Mouse (Mus musculus): Measurements from ENCODE around the gene Ncor2.

Ncor2 gene

DNA sequence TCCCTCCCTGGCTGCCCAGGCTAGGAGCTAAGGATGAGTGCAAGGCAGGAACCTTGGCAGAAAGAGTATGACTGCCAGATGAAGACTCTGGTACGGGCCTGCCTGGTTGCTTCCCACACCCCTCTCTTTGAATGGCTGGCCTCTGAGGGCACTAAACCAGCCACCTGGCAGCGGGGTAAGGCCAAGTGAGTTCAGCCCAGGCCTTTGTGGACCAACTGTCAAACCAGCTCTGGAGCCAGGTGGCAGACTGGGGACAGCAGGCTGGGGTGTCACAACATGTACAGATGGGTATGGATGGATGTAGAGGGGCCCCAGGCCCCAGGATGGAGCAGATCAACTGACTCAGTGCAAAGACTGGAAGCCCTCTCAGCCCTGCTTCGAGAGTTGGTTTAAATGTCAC is 164.0 kb downstream of the Ncor2 start:
- no peak for DNase-seq

DNA sequence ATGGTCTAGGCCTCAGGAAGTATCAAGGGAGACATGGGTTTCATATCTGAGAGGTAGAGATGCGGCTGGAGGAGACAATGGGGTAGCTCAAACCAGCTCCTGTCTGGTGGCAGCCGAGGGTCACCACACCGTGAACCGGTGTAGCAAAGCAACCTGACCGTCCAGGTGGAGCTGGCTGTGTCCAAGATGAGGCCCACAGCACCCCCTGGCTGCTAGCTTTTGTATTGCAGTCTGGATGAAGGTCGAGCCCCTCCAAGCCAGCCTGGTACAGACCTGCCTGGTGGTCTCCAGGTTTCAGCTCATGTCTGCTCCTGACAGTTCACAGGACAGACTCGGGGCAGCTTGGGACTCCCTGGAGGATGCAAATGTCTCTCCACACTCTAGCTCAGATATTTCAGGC is 164.5 kb downstream of the Ncor2 start:
- peak; percentile 75 for DNase-seq

DNA sequence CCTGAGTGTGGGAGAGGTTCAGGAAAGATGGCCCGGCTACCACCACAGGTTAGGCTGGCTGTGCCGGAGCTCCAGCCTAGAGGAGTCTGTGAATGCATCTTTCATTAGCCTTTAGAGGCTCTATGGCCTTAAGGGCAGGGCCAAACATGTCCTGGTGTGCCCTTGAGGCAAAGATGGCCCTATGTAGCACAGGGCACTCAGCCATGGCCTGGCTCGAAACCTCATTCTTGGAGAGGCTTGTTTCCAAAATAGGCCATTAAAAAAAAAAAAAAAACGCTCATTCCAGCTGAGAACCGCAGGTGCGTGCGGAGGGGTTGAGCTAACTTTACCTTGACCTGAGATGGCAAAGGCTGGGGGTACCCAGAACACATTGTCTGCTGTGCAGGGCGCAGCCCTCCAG is 167.4 kb downstream of the Ncor2 start:
- no peak for DNase-seq

DNA sequence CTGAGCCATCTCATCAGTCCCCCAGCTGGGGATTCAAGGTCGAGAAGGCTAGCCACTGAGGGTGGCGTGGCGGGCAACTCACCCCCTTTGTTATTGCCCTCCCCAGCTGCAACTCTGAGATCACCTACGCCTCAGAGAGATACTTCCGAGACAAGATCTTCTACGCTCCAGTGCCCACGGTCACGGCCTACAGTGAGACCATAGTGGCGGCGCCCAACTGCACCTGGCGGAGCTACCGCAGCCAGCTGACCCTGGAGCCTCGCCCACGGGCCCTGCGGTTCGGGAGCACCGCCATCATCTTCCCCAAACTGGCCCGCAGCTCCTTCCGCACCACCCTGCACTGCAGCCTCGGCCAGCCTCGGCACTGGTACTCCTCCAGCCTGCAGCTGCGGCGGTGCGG is 167.9 kb downstream of the Ncor2 start:
- DNase-seq, result no peak

GRCm38 (mm10) chr5:125006896-125007295 is 172.1 kb downstream of the Ncor2 start:
- DNase-seq, result no peak

DNA sequence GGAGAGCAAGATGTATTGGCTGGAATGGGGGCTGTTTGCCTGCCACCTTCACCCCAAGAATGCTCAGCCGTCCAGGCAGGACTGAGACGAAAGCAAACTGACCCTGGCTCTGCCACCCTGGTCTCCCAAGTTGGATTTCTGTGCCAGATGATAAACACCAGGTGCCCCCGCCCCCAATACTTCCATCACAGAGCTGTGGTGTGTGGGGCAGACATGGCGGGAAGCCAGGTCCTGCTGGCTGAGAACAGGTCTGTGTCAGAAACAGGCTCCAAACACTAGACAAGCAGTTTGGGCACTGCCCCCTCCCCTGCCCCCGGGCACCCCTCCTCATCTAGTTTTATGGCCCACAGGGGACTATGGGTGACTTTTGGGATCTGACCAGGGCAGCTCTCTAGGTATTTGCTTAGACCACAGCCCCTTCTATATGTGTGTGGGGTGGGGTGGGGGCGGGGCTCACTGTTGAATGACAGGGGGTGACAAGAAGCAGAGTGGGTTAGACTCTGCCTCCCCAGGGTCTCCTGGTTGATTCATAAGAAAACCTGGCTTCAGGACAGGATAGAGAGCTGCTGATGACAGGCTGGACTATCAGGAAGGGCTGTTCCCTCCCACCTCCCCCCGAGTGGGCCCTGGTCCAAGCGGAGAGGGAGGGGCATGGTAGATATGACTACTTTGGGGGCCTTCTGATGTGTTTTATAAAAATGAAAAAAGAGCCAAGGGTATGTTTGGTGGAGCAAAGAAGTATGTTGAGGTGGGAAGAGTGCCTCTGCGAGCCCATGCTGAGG is 173.0 kb downstream of the Ncor2 start:
- DNase-seq, result no peak

GRCm38 (mm10) chr5:125003873-125004255 is 175.2 kb downstream of the Ncor2 start:
- no peak for DNase-seq

- no peak for DNase-seq
Measured at GRCm38 (mm10) chr5:125002969-125003872, 175.8 kb downstream of the Ncor2 start, which contains the start of gene Rflna. TSS of gene Rflna (plus strand) at chr5:125003221.

DNA sequence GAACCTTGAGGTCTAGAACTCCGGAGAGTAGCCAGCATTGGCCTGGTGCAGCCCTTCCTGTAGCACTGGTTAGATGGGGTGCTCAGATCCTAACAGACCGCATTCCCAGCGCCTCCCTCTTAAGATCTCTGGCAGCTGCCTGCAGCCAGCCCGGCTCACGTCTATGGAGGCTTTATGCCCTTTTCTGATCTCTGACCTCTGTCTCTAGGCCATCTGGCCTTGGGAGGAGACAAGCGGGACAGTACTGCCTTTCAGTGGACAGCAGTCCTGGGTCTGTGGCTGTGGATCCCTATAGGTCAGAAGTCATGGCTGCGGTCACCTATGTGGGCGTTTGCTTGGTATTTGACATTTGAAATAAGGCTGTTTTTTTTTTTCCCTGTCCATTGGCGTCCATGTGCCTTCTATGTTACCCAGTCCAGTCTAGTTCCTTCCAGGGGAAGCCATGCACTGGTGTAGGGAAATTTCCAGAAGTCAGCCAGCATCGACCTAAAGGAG is 178.2 kb downstream of the Ncor2 start:
- no peak for DNase-seq

DNA sequence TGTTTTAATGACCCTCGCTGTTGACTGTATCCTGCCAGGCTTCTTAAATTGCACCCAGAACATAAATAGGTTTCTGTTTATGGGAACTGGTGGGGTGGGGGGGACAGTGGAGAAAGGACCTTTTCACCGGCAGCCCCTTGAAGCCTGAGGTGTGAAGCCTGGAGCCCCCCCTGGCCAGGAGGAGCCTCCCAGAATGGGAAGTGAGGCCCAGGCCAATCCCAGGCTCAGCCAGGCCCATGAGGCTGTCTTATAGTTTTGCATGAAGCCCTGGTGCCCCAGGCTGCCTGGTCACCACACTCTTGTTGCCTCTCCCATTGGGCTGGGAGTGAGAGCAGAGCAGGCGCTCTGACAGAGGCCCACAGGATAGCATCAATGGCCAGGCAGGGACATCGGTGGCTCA is 181.1 kb downstream of the Ncor2 start:
- no peak for DNase-seq

DNA sequence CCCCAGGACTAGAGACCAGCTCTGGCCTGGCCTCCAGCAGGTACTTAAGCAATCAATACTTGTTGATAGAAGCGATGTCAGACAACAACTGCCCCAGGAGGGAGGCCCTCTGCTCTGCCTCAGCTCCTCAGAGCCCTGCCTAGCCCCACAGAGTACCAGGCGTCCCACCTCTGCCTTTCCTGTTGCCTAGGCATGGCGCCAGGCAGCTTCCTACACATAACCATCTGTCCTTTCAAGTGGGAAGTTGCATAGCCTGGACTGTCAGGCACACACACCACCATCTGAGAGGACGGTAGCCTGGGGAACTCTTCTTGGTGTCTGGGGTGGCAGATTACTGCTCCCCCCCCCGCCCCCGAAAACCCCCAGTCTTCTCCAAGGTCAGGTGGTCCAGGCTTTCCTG is 182.2 kb downstream of the Ncor2 start:
- peak; percentile 12 for DNase-seq

GRCm38 (mm10) chr5:124992891-124993290 is 186.1 kb downstream of the Ncor2 start:
- DNase-seq, result no peak

DNA sequence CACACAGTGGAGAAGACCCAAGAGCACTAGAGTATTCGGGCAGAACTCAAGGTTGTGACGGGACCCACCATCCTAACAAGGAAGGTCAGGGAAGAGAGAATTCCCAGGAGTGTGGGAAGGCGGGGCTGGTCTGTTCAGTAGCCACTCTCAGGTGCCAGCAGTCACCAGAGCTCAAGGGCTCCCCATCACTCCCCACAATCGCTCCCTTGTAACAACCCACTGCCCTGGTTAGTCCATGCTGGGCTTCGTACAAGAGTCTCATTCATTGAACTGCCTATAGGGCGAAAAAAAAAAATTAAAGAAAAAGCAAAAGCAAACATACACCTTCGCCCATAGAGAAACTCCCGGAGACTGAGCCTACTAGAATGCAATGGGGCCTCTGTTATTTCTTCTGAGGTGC is 186.7 kb downstream of the Ncor2 start:
- no peak for DNase-seq

GRCm38 (mm10) chr5:124989724-124990123 is 189.3 kb downstream of the Ncor2 start:
- DNase-seq, result no peak

- no peak for DNase-seq
Measured at GRCm38 (mm10) chr5:124986656-124987055, 192.4 kb downstream of the Ncor2 start.

DNA sequence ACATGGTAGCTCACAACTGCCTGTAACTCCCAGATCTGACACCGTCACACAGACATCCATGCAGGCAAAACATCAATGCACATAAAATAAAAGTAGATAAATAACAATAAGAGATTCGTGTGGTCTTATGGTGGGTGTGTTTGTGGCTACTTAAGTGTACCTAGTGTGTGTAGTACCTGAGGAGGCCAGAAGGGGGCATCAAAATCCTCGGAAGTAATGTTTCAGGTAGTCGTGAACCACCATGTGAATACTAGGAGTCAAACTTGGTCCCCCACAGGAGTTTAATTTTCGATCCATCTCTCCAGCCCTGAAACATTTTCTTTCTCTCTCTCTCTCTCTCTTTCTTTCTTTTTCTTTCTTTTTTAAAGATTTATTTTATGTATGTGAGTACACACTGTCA is 192.8 kb downstream of the Ncor2 start:
- DNase-seq, result no peak

DNA sequence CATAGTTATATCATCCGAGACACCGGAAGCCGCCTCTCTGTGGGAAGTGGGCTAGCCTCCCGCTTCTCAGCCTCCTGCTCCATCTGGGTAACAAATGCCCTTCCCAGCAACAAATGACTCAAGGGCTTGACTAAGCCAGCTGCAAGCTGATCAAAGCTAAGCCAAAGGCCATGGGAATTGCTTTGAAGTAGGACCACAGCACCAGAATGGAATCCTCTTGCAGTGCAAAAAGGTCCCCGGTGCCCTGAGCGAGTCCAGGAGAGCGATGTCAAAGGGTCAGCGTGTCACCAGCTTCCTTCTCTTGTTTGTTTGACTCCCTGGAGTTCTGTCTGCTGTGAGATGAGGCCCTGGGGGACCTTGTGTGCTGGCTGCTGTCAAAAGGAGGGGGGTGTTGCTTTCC is 209.2 kb downstream of the Ncor2 start:
- no peak for DNase-seq

All from right cerebral cortex, postnatal 4 days (tissue).